Mouse (Mus musculus) mesoderm, embryonic 11.5 days (tissue): ENCODE data around the gene Commd8.
"Not testable (repeated sequence)": the region's sequence is repeated elsewhere in the genome, so short reads cannot be mapped to it uniquely, and the experiment has no call there.

Experiments used
- DNase-seq: peaks from one replicate; pipeline ENCODE4 v3.0.0-alpha.2; 2012; ENCODE audit warnings: low read depth, low spot score

Gene Commd8

DNA sequence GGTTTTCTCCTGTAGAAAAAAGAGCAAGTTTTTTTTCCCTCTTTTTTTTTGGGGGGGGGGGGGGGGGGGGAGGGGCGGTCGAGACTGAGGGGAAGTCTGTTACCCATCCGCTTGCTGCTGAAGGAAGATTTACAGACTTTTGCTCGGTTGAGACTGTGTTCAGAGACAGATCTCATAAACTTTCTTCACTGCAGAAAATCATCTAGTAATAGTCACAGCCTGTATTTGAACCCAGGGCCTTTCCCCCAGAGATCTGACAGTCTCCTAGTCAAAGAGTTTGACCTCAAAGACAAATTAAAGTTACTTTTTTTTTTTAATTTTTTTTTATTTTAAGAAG is 264 bp upstream of the Commd8 start:
- no peak for DNase-seq

DNA sequence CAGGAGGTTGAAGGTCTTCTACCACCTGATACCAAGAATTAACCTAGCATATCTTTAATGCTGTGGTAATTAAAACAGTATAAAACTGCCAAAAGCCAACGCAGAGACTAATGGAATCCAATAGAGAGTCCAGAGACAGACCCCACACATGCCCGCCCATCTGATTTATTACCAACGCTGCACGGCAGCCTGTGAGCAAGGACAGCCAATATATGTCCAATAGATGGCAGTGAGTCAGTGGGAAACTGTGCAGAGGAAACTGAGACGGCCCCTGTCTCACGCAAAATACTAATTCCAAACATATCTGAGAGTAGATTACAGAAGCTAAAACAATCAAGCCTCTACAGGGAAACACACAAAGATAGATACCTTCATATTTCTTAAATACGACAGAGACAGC is 3.6 kb downstream of the Commd8 start:
- DNase-seq = peak; percentile 14

DNA sequence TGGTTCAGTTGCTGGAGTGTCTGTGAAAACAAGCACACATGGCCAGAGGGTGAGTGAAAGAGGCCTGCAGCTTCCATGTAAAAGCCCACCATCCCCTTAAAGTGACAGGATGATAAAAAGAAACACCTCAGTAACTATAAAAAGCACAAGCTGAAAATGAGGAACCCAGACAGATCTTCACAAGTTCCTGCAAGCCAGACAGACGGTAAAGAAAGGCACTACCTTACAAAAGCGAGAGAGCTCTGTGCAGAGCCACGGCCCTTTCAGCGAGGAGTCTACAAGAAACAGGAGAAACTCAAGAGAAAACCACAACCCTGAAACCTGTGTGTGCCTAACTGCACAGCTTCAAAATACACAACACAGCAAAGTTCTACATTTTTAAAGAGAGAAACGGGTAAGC is 5.1 kb downstream of the Commd8 start:
- DNase-seq = no peak

- no peak for DNase-seq
These were observed 7.1 kb downstream of the Commd8 start for GRCm38 (mm10) chr5:72160781-72161485.

DNA sequence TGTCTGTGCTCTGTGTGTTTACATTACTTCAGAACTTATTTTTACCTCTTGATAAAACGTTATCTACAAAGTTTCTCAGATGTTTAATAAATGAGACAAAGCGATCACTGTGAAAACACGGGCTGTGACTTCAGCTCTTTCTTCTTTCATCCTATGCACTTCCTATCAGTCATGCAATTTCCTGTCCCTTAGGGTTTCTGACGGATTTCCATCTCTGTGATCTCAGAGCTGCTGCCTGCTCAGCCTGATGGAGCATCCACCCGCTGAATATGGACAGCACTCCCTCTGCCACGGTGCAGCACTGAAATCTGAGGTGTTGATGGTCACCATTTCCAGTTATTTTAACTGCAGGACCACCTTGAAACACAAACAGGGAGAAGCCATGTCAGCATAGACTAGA is 8.5 kb downstream of the Commd8 start:
- no peak for DNase-seq

DNA sequence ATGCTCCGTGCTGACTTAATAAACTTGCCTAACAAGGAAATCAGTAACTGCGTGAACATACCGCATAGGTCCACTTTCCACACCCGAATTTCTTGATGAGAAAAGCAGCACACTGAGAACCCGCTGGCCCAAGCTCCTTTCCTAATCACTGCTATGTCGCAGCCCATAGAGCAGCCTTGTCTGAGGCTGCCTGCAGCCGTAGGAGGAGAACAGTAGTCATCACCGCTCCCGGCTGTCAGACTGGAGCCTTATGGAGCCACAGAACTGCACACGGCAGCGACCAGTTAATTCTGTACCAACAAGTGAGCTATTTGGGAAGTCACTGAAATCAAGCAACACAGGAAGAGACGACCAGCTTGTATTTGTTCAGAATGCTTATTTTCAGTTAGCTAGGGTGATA is 9.3 kb downstream of the Commd8 start:
- no peak for DNase-seq

DNA sequence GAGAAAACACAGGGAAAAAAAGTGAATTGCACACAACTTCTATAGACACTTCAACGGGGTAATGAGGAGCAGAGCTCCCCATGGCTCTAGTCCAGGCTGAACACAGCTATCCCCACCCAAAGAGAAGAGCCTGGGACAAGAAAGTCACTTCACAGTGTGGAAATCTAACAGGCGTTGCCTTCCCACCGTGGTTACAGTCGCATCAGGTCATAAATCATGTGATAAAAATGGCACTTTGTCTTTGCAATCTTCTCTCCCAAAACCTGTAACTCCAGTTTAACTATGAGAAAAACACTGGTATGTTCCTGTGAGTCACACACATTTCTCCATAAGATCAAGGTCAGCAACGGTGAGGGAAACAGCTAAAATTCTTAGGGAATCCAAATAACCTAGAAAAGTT is 11.4 kb downstream of the Commd8 start:
- no peak for DNase-seq

DNA sequence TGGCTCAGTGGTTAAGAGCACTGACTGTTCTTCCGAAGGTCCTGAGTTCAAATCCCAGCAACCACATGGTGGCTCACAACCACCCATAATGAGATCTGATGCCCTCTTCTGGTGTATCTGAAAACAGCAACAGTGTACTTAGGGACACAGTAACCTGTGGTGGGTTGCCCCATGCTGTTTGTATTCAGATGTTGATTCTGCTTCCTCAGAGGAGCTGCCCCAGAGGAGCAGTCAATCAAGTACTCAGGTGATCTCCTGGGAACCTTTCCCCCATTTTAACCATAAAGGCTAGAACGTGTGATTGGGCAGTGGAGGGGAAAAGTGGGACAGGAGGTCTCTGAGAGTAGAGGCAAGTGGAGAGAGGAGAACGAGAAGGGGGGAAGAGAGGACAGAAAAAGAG is 12.3 kb downstream of the Commd8 start:
- not testable (repeated sequence) for DNase-seq

DNA sequence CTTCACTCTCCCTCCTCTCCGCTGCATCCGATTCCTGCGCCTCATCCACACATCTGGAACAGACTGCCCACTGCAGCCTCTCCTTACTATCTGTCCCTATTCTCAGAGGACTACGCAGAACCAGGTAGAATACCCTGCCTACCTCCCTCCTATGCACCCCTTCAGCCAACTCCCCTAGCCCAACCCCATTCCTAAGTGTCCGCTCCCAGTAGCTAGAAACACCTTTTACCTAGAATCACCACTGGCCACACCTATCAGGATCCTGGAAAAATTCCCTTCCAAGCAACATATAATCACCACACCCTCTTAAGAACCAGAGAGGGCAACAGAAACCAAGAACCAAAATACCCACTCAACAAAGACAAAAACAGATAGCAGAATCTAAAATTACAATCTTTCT is 17.1 kb downstream of the Commd8 start:
- DNase-seq = no peak

- no peak for DNase-seq
These were observed 19.3 kb downstream of the Commd8 start for GRCm38 (mm10) chr5:72148679-72149078.

- DNase-seq = no peak
These were observed 28.4 kb downstream of the Commd8 start for GRCm38 (mm10) chr5:72139619-72140018.

GRCm38 (mm10) chr5:72138256-72138655 is 29.7 kb downstream of the Commd8 start:
- DNase-seq = no peak

GRCm38 (mm10) chr5:72133906-72134305 is 34.1 kb downstream of the Commd8 start:
- no peak for DNase-seq

- DNase-seq = no peak
These were observed 41.3 kb downstream of the Commd8 start for GRCm38 (mm10) chr5:72126681-72127080.

DNA sequence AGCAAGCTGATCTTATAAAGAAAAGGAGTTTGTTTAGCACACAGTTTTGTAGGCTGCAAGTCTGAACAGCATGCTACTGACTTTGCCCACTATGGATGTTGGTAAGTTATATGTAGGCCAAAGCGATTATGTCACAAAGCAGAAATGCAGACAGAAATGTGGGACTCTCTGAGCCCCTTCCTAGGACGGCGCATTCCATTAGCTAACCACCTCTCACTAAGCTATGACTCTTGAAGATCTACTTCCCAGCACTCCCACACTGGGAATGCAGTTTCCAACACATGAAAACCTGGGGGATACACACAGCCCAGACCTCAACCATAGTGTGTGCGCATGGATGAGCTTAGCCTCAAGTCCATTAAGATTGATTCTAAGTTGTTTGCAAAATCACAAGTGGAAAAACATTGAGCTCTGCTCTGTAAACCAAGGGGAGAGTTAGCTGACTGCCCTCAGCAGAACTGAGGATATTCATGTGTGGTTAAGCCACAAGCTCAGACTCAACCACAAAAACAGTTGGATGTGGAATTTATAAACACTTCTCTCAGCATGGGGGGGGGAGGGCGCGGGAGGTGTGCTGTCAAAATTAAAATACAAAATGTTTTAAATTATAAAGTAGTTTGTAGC is 45.5 kb downstream of the Commd8 start:
- peak; percentile 12 for DNase-seq
